Mouse (Mus musculus): ENCODE results near the gene Ccm2l.

The Ccm2l gene

GRCm38 (mm10) chr2:153052700-153053351, 12.9 kb upstream of the Ccm2l start:
- DNase-seq (ENCODE audit: low spot score), result peak; percentile 29

- DNase-seq (ENCODE audit: low spot score), result no peak
These were observed 11.9 kb upstream of the Ccm2l start for GRCm38 (mm10) chr2:153053896-153054295.

- no peak for DNase-seq (ENCODE audit: low spot score)
These were observed 10.4 kb upstream of the Ccm2l start for GRCm38 (mm10) chr2:153055270-153055920.

- DNase-seq (ENCODE audit: low spot score), result no peak
These were observed 7.4 kb upstream of the Ccm2l start for GRCm38 (mm10) chr2:153058365-153058764.

- DNase-seq (ENCODE audit: low spot score), result no peak
These were observed 5.5 kb upstream of the Ccm2l start for GRCm38 (mm10) chr2:153060216-153060615.

- no peak for DNase-seq (ENCODE audit: low spot score)
These were observed 2.4 kb upstream of the Ccm2l start for GRCm38 (mm10) chr2:153063394-153063793.

- no peak for DNase-seq (ENCODE audit: low spot score)
These were observed 1.4 kb upstream of the Ccm2l start for GRCm38 (mm10) chr2:153064190-153064970.

- no peak for DNase-seq (ENCODE audit: low spot score)
These were observed 1.2 kb downstream of the Ccm2l start for GRCm38 (mm10) chr2:153066991-153067390.

GRCm38 (mm10) chr2:153070762-153071490, 5.2 kb downstream of the Ccm2l start:
- peak; percentile 64 for DNase-seq (ENCODE audit: low spot score)

- peak; percentile 42 for DNase-seq (ENCODE audit: low spot score)
These were observed 5.9 kb downstream of the Ccm2l start for GRCm38 (mm10) chr2:153071491-153072184.

GRCm38 (mm10) chr2:153074651-153075050, 8.9 kb downstream of the Ccm2l start:
- DNase-seq (ENCODE audit: low spot score), result no peak

- DNase-seq (ENCODE audit: low spot score), result no peak
These were observed 10.2 kb downstream of the Ccm2l start for GRCm38 (mm10) chr2:153075961-153076360.

- DNase-seq (ENCODE audit: low spot score), result peak; percentile 92
These were observed 15.2 kb downstream of the Ccm2l start for GRCm38 (mm10) chr2:153080841-153081523.

- DNase-seq (ENCODE audit: low spot score), result no peak
These were observed 16.1 kb downstream of the Ccm2l start for GRCm38 (mm10) chr2:153081866-153082265.

- no peak for DNase-seq (ENCODE audit: low spot score)
These were observed 17.5 kb downstream of the Ccm2l start for GRCm38 (mm10) chr2:153083275-153083674.

- no peak for DNase-seq (ENCODE audit: low spot score)
These were observed 18.1 kb downstream of the Ccm2l start for GRCm38 (mm10) chr2:153083824-153084223.

- no peak for DNase-seq (ENCODE audit: low spot score)
These were observed 18.7 kb downstream of the Ccm2l start for GRCm38 (mm10) chr2:153084261-153084976.

- DNase-seq (ENCODE audit: low spot score), result no peak
These were observed 19.8 kb downstream of the Ccm2l start for GRCm38 (mm10) chr2:153085556-153085955.

GRCm38 (mm10) chr2:153086166-153086565, 20.4 kb downstream of the Ccm2l start:
- DNase-seq (ENCODE audit: low spot score), result no peak

GRCm38 (mm10) chr2:153087091-153087490, 21.3 kb downstream of the Ccm2l start:
- DNase-seq (ENCODE audit: low spot score), result no peak

All from embryo, embryonic 10 days (tissue).